Mouse (Mus musculus): ENCODE data around the gene Ccdc130.
A peak's percentile ranks its signal among the peaks of the same experiment; 100 is the strongest.
"Not testable (repeated sequence)": the region's sequence is repeated elsewhere in the genome, so short reads cannot be mapped to it uniquely, and the experiment has no call there.

The Ccdc130 gene

DNA sequence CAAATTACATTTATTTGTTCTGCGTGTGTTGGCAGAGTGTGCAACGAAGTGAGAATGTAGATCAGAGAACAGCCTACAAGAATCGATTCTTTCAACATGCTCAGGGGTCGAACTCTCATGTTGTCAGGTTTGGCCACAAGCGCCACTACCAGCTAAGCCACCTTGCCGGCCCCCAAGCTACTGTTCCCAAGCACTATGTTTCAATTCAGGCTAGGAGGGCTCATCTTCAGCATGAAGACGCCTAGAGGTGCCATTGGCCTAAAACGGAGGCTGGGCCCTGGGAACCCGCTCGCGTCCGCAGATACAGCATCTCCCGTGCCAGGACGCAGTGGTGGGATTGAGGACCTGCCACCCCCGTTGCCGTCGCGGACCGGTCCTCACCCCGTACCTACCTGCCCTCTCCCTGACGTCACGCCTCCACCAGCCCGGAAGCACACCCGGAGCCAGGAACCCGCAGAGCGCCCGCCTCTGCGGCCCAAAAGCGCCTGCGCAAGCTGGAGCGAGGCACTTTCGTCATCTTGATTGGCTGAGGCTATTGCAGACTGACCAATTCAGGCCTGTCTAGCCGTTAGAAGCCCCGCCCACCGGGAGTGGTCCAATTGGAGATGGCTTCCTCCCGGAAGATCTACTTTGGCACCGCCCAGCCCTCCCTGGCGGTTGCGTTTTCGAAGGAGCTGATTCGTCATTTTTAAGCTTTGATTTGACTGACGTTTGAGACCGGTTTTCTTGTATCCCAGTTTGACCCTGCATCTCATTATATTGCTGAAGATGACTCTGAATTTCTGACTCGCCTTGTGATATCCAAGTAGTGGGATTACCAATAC lies at the start of gene Ccdc130:
Ccdc130 (minus strand) TSS at position 431 of the 824 bp plus-strand sequence.
- DNase-seq (ENCODE audit: low spot score in 2 of 2) = peak; percentile 100

GRCm38 (mm10) chr8:84308376-84308775 lies 38.2 kb upstream of the Ccdc130 start:
- DNase-seq (ENCODE audit: low spot score in 2 of 2) = no peak

- no peak for DNase-seq (ENCODE audit: low spot score in 2 of 2)
These were observed 33.8 kb upstream of the Ccdc130 start for GRCm38 (mm10) chr8:84303951-84304350.

DNA sequence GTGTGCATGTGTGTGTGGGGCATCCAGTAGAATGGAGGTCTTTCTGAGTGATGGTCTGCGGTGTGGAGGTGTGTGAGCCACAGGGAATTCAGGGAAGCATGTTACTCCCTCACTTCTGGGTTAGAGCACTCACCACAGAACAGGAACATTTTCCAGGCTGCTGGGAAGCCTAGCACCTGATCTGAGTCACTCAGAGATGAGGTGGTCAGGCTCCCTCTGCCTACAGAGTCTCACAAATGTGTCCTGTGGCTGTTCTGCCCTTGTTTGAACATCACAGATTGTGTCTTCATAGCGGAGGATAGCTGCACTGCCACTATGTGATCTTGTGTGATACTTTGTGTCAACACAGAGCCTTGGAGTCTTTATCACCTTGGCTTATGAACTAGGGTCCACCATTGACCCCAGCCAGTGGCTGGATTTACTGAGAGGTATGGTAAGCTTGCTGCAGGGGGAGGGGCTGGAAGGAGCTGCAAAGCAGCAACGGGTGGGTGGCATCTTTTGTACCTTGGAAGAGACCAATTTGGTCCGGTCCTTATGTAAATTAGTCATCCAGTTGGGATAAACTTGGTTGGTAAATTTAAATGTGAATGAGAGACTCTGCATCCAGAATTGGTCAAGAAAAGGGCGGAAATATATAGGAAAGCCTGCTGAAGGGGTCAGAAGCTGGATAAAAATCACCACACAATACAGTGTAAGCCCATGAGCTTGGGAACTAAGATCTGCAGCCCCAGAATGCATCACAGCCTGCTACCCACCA lies 27.0 kb upstream of the Ccdc130 start:
- DNase-seq (ENCODE audit: low spot score in 2 of 2) = no peak

- peak in 1 of 2 experiments; percentile 40 for DNase-seq (ENCODE audit: low spot score in 2 of 2)
These were observed 21.5 kb upstream of the Ccdc130 start for GRCm38 (mm10) chr8:84291688-84292087.

DNA sequence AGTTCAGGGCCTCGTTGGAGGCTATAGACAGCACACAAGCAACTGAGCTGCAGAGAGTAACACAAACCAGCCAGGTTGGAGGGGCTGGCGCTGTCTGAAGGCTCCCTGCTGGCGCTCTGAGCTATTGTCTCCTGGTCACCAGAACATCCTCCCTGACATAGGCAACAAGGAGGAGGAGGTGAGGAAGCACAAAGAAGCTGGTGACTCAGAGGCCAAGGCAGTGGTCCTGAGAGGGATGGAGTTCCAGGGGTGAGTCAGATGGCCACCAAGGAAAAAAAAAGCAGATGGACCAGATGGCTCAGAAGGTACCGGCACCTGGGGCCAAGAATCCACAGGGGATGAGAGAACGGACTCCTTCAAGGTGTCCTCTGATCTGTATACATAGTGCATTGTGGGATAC lies 20.9 kb upstream of the Ccdc130 start:
- DNase-seq (ENCODE audit: low spot score in 2 of 2) = no peak

DNA sequence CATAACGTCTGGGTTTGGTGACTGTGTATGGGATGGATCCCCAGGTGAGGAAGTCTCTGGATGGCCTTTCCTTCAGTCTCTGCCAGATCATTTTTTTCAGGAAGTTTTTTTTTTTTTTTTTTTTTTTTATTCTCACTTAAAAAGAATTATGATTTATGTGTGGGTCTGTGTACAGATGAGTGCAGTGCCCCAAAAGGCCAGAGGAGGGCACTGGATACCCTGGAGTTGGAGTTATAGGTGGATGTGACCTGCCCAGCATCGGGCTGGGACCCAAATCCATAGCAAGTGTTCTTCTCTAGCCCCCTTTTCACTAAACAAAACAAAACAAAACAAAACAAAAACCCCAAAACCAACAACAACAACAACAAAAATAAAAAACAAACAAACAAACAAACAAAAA lies 18.7 kb upstream of the Ccdc130 start:
- DNase-seq (ENCODE audit: low spot score in 2 of 2) = no peak

DNA sequence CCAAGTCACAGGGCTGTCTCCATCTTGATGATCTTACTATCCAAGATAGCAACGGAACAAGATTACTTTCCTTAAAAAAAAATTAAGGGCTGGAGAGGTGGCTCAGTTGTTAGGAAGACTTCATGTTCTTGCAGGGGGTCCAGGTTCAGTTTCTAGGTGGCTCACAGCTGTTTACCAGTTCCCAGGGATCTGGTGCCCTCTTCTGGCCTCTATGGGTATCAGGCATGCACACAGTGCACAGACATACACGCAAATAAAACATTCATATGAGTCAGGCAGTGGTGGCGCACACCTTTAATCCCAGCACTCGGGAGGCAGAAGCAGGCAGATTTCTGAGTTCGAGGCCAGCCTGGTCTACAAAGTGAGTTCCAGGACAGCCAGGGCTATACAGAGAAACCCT lies 15.5 kb upstream of the Ccdc130 start:
- DNase-seq (ENCODE audit: low spot score in 2 of 2) = not testable (repeated sequence)

GRCm38 (mm10) chr8:84284608-84285063 lies 14.5 kb upstream of the Ccdc130 start:
- DNase-seq (ENCODE audit: low spot score in 2 of 2) = no peak

DNA sequence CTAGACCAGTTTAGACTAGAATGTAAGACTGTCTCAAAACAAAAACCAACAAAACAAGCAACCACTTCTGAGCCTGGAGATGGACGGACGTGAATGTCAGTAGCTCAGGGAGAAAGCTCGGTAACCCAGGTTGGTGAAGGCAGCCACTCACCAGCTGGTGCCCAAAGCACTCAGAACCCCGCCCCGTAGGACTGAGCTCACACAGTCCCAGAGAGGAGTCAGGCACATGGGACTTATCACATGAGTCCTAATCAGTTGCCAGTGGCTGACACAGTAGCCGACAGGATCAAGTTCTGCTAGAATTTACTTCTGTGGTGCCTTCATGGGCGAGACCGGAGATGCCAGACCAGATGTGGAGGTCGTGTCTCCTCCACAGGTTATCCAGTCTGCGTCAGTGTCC lies 10.6 kb upstream of the Ccdc130 start:
- DNase-seq (ENCODE audit: low spot score in 2 of 2) = no peak

DNA sequence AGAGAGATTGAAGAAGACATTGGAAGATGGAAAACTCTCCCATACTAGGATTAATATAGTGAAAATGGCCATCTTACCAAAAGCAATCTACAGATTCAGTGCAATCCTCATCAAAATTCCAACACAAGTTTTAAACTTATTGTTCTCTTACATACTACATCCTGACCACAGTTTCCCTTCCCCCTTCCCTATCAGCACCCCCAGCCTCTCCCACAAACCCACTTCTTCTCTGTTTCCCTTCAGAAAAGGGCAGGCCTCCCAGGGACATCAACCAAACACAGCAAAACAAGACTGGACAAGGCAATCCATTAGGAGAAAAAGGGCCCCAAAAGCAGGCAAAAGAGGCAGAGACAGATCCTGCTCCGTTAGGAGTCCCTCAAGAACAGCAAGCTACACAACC lies 6.3 kb upstream of the Ccdc130 start:
- no peak for DNase-seq (ENCODE audit: low spot score in 2 of 2)

DNA sequence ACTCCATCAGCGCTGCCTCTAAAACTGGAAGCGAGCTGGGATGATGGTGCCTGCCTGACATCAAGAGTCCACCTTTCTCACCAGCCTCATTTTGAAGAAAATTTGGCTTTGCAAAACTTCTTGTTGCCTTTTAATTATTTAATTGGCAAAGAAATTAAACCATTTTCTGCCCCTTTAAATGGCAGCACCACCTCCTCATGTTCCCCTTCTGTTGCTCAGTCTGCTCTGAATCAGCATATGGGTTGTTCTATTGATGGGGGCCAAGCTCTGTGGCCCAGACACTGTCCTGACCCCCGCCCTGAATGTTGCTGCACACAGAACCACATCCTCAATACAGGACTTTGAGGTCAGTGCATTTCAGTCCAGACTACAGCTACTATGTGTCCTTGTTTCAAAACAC lies 3.8 kb upstream of the Ccdc130 start:
- DNase-seq (ENCODE audit: low spot score in 2 of 2) = no peak

GRCm38 (mm10) chr8:84272302-84272701 lies 2.1 kb upstream of the Ccdc130 start:
- no peak for DNase-seq (ENCODE audit: low spot score in 2 of 2)

GRCm38 (mm10) chr8:84261098-84261497 lies 9.1 kb downstream of the Ccdc130 start:
- DNase-seq (ENCODE audit: low spot score in 2 of 2) = no peak

- peak; percentile 69 to 78 for DNase-seq (ENCODE audit: low spot score in 2 of 2)
These were observed 13.2 kb downstream of the Ccdc130 start, which contains the start of gene Mri1 for GRCm38 (mm10) chr8:84256822-84257610. TSS of gene Mri1 (minus strand) at chr8:84257326.

DNA sequence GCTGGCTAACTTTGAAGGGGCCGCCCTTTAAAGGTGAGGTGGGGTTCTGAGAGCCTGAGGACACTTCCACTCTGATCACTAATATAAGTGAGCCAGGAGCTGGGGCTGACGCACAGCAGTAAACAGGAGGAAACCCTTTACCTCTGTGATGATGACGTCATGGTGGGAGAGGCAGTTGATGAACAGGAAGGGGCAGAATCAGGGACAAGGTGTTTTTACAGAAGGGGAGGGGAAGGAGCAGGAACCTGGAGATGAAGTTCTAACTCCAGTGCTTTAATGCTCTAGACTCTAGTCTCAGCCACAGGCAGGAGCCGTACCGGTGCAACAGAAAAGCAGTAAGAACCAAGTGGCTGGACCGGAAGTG lies 13.7 kb downstream of the Ccdc130 start:
- DNase-seq (ENCODE audit: low spot score in 2 of 2) = no peak

GRCm38 (mm10) chr8:84255858-84256257 lies 14.3 kb downstream of the Ccdc130 start:
- DNase-seq (ENCODE audit: low spot score in 2 of 2) = no peak

DNA sequence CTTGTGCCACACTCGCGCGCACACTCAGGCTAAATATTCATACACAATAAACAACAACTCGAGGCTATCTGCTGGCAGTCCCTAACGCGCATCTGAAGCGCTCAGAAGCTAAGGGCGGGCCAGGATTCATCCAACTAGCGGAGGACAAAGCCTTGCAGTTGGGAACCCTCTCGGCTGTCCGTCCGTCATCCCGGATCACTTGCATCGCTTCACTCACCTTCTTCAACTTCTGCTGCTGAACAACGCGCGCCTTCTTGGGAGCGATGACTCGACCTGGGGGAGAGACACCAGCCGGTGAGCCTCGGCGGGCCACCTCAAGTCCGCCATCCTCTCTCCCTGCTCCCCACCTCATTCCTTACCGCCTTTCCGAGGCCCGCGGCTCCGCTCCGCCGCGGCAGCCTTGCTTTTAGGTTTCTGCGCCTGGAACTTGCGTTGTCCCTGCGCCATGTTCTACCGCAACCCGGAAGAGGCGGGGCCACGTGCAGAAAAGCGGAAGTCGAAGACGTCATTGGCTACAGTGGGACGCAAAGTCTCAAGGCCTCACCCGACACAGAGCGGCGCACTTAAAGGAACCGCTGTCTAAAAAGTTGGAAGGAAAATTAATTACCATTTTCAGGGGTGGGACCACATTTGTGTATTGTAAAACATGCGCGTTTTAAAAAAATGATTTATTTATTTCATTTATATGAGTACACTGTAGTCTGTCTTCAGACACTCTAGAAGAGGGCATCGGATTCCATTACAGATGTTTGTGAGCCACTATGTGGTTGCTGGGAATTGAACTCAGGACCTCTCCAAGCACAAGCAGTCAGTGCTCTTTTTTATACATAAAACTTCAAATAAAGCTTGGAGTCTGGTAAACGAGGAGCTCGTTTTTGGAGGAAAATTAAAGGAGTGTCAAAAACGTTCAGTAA lies 20.7 kb downstream of the Ccdc130 start, which contains the start of gene D8Ertd738e:
D8Ertd738e (minus strand) TSS at position 463 of the 914 bp plus-strand sequence.
- DNase-seq (ENCODE audit: low spot score in 2 of 2) = peak; percentile 79 to 85

DNA sequence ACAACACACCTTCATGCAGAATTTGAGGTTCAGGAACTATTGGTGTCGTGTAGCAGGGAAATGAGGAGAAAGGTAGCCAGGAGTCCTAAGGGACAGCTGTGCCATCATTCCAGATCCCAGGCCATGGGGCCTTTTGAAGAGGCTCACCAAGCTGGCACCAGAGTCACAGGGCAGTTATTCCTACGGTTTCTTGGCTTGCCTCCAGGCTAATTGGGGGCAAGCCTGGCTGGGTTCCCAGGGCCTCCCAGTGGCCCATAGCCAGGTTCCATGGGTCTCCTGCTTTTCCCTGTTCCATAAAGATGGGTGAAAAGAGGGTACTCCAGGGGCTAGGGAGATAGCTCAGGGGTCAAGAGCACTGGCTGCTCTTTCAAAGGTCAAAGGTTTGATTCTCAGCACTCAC lies 28.4 kb downstream of the Ccdc130 start:
- no peak for DNase-seq (ENCODE audit: low spot score in 2 of 2)

GRCm38 (mm10) chr8:84241167-84241566 lies 29.0 kb downstream of the Ccdc130 start:
- no peak for DNase-seq (ENCODE audit: low spot score in 2 of 2)
